Mouse (Mus musculus) intestine, postnatal 0 days (tissue): ENCODE data around the gene Slc16a4. TPM values are rescaled to one million over a fixed set of nuclear protein-coding genes. Genes with fewer than 3 reads are reported as not detected.
A peak's percentile ranks its signal among the peaks of the same experiment; 100 is the strongest.

Source experiments
- ATAC-seq: fragments of 200-750 bp; cut with Nextera tagmentation; 2 replicates; pipeline ENCODE4 v1.8.0; 2017; ENCODE audit warnings: mild to moderate bottlenecking, moderate TSS enrichment, moderate library complexity
- H3K27ac ChIP-seq: fragments of 300-500 bp; sonication (generic); 2 replicates; pipeline ENCODE4 v1.5.1; 2014; ENCODE audit warnings: mild to moderate bottlenecking, low read depth, low read length, moderate library complexity
- H3K27me3 ChIP-seq: fragments of 300-500 bp; sonication (generic); replicated peaks from 2 replicates; pipeline ENCODE4 v1.6.1; 2014; ENCODE audit warnings: low read length, mixed read lengths; ENCODE audit not compliant: control insufficient read depth, insufficient read depth
- H3K36me3 ChIP-seq: fragments of 300-500 bp; sonication (generic); 2 replicates; pipeline ENCODE4 v1.6.1; 2014; ENCODE audit warnings: mild to moderate bottlenecking, moderate library complexity; ENCODE audit not compliant: control insufficient read depth, insufficient read depth
- H3K4me1 ChIP-seq: fragments of 300-500 bp; sonication (generic); replicated peaks from 2 replicates; pipeline ENCODE4 v1.6.1; 2014; ENCODE audit warnings: antibody characterized with exemption, low read length, mixed read lengths; ENCODE audit not compliant: control insufficient read depth, insufficient read depth
- H3K4me2 ChIP-seq: fragments of 300-500 bp; sonication (generic); replicated peaks from 2 replicates; pipeline ENCODE4 v1.6.1; 2014; ENCODE audit warnings: low read depth, mild to moderate bottlenecking, moderate library complexity
- H3K4me3 ChIP-seq: fragments of 300-500 bp; sonication (generic); 2 replicates; pipeline ENCODE4 v1.5.1; 2014; ENCODE audit warnings: low read depth, low read length
- H3K9ac ChIP-seq: fragments of 300-500 bp; sonication (generic); 2 replicates; pipeline ENCODE4 v1.6.1; 2014; ENCODE audit warnings: mild to moderate bottlenecking, low read depth, low read length
- H3K9me3 ChIP-seq: fragments of 300-500 bp; sonication (generic); 2 replicates; pipeline ENCODE4 v1.6.1; 2016; ENCODE audit warnings: mixed run types; ENCODE audit not compliant: control insufficient read depth
- CTCF ChIP-seq: sonication (generic); IDR thresholded peaks from 2 replicates; pipeline ENCODE4 v1.5.1; 2016; ENCODE audit warnings: low read depth, mild to moderate bottlenecking, control low read depth, antibody characterized with exemption, moderate library complexity
- WGBS: fragments of 180-500 bp; shearing (Covaris S2); extraction: QIAGEN DNeasy Blood & Tissue Kit; methylation state at CpG from one replicate; pipeline ENCODE4 v1.1.7; 2014; 5-methylcytosine and 5-hydroxymethylcytosine counted together
- polyA plus RNA-seq: library from polyadenylated mRNA; unstranded; fragments of >200 nt; fragmentation: Nextera tagmentation; extraction: Ambion mirVana; gene quantifications from 2 replicates; pipeline ENCODE4 v1.2.1, GENCODE M21; 2015

Slc16a4 gene
- polyA plus RNA-seq, 1 experiment from 2014 or later, result 0.83 TPM

GRCm38 (mm10) chr3:107349006-107349405 lies 58.0 kb downstream of the Slc16a4 start:
- no peak for ATAC-seq
- no peak overlapping the region for H3K9ac ChIP-seq
- no peaks in the 10 kb centered on the region for H3K4me1 ChIP-seq
- no peak for TF ChIP-seq CTCF
- H3K4me3 ChIP-seq, result no peak overlapping the region
- H3K36me3 ChIP-seq, result no peaks in the 10 kb centered on the region
- no peaks in the 10 kb centered on the region for H3K27me3 ChIP-seq
- H3K4me2 ChIP-seq, result no peak overlapping the region
- no peaks in the 10 kb centered on the region for H3K9me3 ChIP-seq
- WGBS, result 82% methylated on average over 3 of the region's 3 CpGs
- no peak overlapping the region for H3K27ac ChIP-seq

- no peak overlapping the region for H3K4me2 ChIP-seq
- no peaks in the 10 kb centered on the region for H3K4me1 ChIP-seq
- no peaks in the 10 kb centered on the region for H3K27me3 ChIP-seq
- no peak overlapping the region for H3K4me3 ChIP-seq
- H3K9me3 ChIP-seq, result no peaks in the 10 kb centered on the region
- no peak overlapping the region for H3K9ac ChIP-seq
- WGBS, result 55% methylated on average over 3 of the region's 3 CpGs
- H3K36me3 ChIP-seq, result no peaks in the 10 kb centered on the region
- ATAC-seq, result no peak
- no peak for TF ChIP-seq CTCF
- no peak overlapping the region for H3K27ac ChIP-seq
Measured at GRCm38 (mm10) chr3:107351706-107352105, 60.7 kb downstream of the Slc16a4 start.

- 92% methylated on average over 5 of the region's 6 CpGs for WGBS
Measured at GRCm38 (mm10) chr3:107355618-107356260, 64.7 kb downstream of the Slc16a4 start.

GRCm38 (mm10) chr3:107356964-107357441 lies 66.0 kb downstream of the Slc16a4 start:
- no peaks in the 10 kb centered on the region; the same call in 1 of the 2 replicates for H3K27me3 ChIP-seq
- H3K36me3 ChIP-seq, result no peaks in the 10 kb centered on the region
- peak overlapping the region; percentile 59 for H3K4me2 ChIP-seq
- no peaks in the 10 kb centered on the region for H3K9me3 ChIP-seq
- no peak overlapping the region for H3K9ac ChIP-seq
- peak overlapping the region; percentile 17; the same call in 1 of the 2 replicates for H3K4me3 ChIP-seq
- peak; percentile 79 for ATAC-seq
- 0% methylated on average over 11 of the region's 11 CpGs for WGBS
- peak; percentile 78 for TF ChIP-seq CTCF
- H3K27ac ChIP-seq, result no peak overlapping the region
- H3K4me1 ChIP-seq, result no peaks in the 10 kb centered on the region

More at GRCm38 (mm10) chr3:107355618-107356260, 64.7 kb downstream of the Slc16a4 start:
- no peak for ATAC-seq
- H3K27ac ChIP-seq, result no peak overlapping the region
- H3K4me2 ChIP-seq, result no peak overlapping the region
- H3K9me3 ChIP-seq, result no peaks in the 10 kb centered on the region
- H3K4me3 ChIP-seq, result no peak overlapping the region
- TF ChIP-seq CTCF, result no peak
- no peaks in the 10 kb centered on the region; the same call in 1 of the 2 replicates for H3K27me3 ChIP-seq
- H3K36me3 ChIP-seq, result no peaks in the 10 kb centered on the region
- no peak overlapping the region for H3K9ac ChIP-seq
- H3K4me1 ChIP-seq, result no peaks in the 10 kb centered on the region

GRCm38 (mm10) chr3:107357700-107358234 lies 66.7 kb downstream of the Slc16a4 start:
- no peak overlapping the region for H3K9ac ChIP-seq
- H3K4me1 ChIP-seq, result no peaks in the 10 kb centered on the region
- no peaks in the 10 kb centered on the region for H3K36me3 ChIP-seq
- TF ChIP-seq CTCF, result no peak
- ATAC-seq, result no peak
- H3K4me2 ChIP-seq, result no peak overlapping the region
- no peaks in the 10 kb centered on the region; the same call in 1 of the 2 replicates for H3K27me3 ChIP-seq
- H3K27ac ChIP-seq, result no peak overlapping the region
- H3K4me3 ChIP-seq, result no peak overlapping the region
- 57% methylated on average over 3 of the region's 3 CpGs for whole genome bisulfite sequencing
- no peaks in the 10 kb centered on the region for H3K9me3 ChIP-seq

GRCm38 (mm10) chr3:107360341-107360740 lies 69.3 kb downstream of the Slc16a4 start:
- Histone ChIP-seq H3K4me3 (no peak overlapping the region), H3K9me3 (no peaks in the 10 kb centered on the region), H3K9ac (no peak overlapping the region), H3K27me3 (no peaks in the 10 kb centered on the region; the same call in 1 of the 2 replicates), H3K27ac (no peak overlapping the region), H3K36me3 (no peaks in the 10 kb centered on the region), H3K4me1 (no peaks in the 10 kb centered on the region), H3K4me2 (no peak overlapping the region)
- TF ChIP-seq CTCF, result no peak
- ATAC-seq, result no peak
- WGBS, result 74% methylated on average over 4 of the region's 4 CpGs

Other genes starting within 250 kb of the Slc16a4 start
- gene Kcna2, start 190.1 kb upstream of the Slc16a4 start, polyA plus RNA-seq, result 0.05 and 0.07 TPM in 2 replicates
- not detected in 2 replicates for gene Kcna10, start 108.2 kb upstream of the Slc16a4 start, polyA plus RNA-seq
- 121 and 284 TPM in 2 replicates for gene Cym, start 69.5 kb upstream of the Slc16a4 start, polyA plus RNA-seq
- 0.83 and 1.1 TPM in 2 replicates for gene A630076J17Rik, start 60.6 kb upstream of the Slc16a4 start, polyA plus RNA-seq
- gene Prok1, start 51.5 kb upstream of the Slc16a4 start, polyA plus RNA-seq, result 0.09 TPM in 1 of 2 replicates, not detected in the other
- gene Lamtor5, start 12.4 kb upstream of the Slc16a4 start, polyA plus RNA-seq, result 206 and 210 TPM in 2 replicates
- gene Rbm15, start 42.4 kb downstream of the Slc16a4 start, polyA plus RNA-seq, result 8.0 and 9.5 TPM in 2 replicates
- gene Kcnc4, start 168.3 kb downstream of the Slc16a4 start, polyA plus RNA-seq, result 0.07 TPM in 2 replicates
- gene Slc6a17, start 226.8 kb downstream of the Slc16a4 start, polyA plus RNA-seq, result 1.7 and 2.2 TPM in 2 replicates